Mouse (Mus musculus) forebrain, postnatal 0 days (tissue): Measurements from ENCODE around the gene Cep250. TPM values are rescaled to one million over a fixed set of nuclear protein-coding genes. Genes with fewer than 3 reads are reported as not detected.

Experiments
- ATAC-seq: fragments of 200-750 bp; cut with Nextera tagmentation; 2 replicates; pipeline ENCODE4 v1.8.0; 2017; ENCODE audit warnings: mild to moderate bottlenecking, moderate library complexity
- DNase-seq: peaks from one replicate; pipeline ENCODE4 v3.0.0-alpha.2; 2015
- H3K27ac ChIP-seq: fragments of 300-500 bp; sonication (generic); 2 replicates; pipeline ENCODE4 v1.5.1; 2014; ENCODE audit warnings: low read depth, mild to moderate bottlenecking, antibody characterized with exemption, low read length, moderate library complexity, mixed read lengths
- H3K27me3 ChIP-seq: fragments of 300-500 bp; sonication (generic); 2 replicates; pipeline ENCODE4 v1.6.1; 2014; ENCODE audit warnings: mild to moderate bottlenecking, low read length, mixed read lengths; ENCODE audit not compliant: insufficient read depth
- H3K36me3 ChIP-seq: fragments of 300-500 bp; sonication (generic); 2 replicates; pipeline ENCODE4 v1.6.1; 2014; ENCODE audit warnings: mild to moderate bottlenecking, moderate library complexity; ENCODE audit not compliant: insufficient read depth
- H3K4me1 ChIP-seq: fragments of 300-500 bp; sonication (generic); 2 replicates; pipeline ENCODE4 v1.6.1; 2014; ENCODE audit warnings: antibody characterized with exemption; ENCODE audit not compliant: insufficient read depth
- H3K4me2 ChIP-seq: fragments of 300-500 bp; sonication (generic); 2 replicates; pipeline ENCODE4 v1.6.1; 2014; ENCODE audit warnings: low read depth, mild to moderate bottlenecking, moderate library complexity
- H3K4me3 ChIP-seq: fragments of 300-500 bp; sonication (generic); 2 replicates; pipeline ENCODE4 v1.5.1; 2014; ENCODE audit warnings: low read depth, low read length, mixed read lengths
- H3K9ac ChIP-seq: fragments of 300-500 bp; sonication (generic); 2 replicates; pipeline ENCODE4 v1.6.1; 2014; ENCODE audit warnings: mild to moderate bottlenecking
- H3K9me3 ChIP-seq: fragments of 300-500 bp; sonication (generic); 2 replicates; pipeline ENCODE4 v1.6.1; 2016; ENCODE audit warnings: low read length
- CTCF ChIP-seq: sonication (generic); IDR thresholded peaks from 2 replicates; pipeline ENCODE4 v1.5.1; 2016; ENCODE audit warnings: antibody characterized with exemption, control low read depth, low read depth
- WGBS: fragments of 180-500 bp; shearing (Covaris S2); extraction: QIAGEN DNeasy Blood & Tissue Kit; methylation state at CpG from one replicate; pipeline ENCODE4 v1.1.7; 2014; 5-methylcytosine and 5-hydroxymethylcytosine counted together
- polyA plus RNA-seq: library from polyadenylated mRNA; unstranded; fragments of >200 nt; fragmentation: Nextera tagmentation; extraction: Ambion mirVana; gene quantifications from 2 replicates; pipeline ENCODE4 v1.2.1, GENCODE M21; 2015
- total RNA-seq: library from RNA; depleted of rRNA; stranded (reverse); fragments of >200 nt; gene quantifications from 2 replicates; pipeline ENCODE4 v1.2.3, GENCODE M21; 2014

Cep250 gene
- total and polyA plus RNA-seq, 2 experiments from 2014 or later = 8.6 to 18.7 TPM

DNA sequence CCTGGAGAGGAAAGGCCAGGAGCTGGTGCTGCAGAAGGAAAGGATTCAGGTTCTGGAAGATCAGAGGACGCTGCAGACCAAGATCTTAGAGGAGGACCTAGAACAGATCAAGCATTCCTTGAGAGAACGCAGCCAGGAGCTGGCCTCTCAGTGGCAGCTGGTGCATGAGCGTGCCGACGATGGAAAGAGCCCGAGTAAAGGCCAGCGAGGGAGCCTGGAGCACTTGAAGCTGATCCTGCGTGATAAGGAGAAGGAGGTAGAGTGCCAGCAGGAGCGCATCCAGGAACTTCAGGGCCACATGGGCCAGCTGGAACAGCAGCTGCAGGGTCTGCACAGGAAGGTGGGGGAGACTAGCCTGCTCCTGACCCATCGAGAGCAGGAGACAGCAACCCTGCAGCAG lies 34.9 kb downstream of the Cep250 start:
- ATAC-seq (no peak), DNase-seq (no peak)
- Histone ChIP-seq H3K4me1 (no peaks in the 10 kb centered on the region), H3K9ac (no peak overlapping the region), H3K27ac (no peak overlapping the region), H3K4me2 (no peak overlapping the region), H3K9me3 (no peaks in the 10 kb centered on the region), H3K27me3 (no peaks in the 10 kb centered on the region), H3K4me3 (no peak overlapping the region), H3K36me3 (peaks cover 93% of the 10 kb centered on the region)
- WGBS = 89% methylated on average over 10 of the region's 10 CpGs
- no peak for TF ChIP-seq CTCF

DNA sequence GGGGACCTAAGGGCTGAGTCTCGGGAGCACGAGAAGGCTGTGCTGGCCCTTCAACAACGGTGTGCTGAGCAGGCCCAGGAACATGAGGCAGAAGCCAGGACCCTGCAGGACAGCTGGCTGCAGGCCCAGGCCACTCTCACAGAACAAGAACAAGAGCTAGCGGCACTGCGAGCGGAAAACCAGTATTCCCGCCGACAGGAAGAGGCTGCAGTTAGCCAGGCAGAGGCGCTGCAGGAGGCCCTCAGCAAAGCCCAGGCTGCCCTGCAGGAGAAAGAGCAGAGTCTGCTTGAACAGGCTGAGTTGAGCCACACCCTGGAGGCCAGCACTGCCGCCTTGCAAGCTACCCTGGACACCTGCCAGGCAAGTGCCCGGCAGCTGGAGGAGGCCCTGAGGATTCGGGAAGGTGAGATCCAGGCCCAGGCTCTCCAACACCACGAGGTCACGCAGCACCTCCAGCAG lies 35.6 kb downstream of the Cep250 start:
- DNase-seq (peak; percentile 36), ATAC-seq (peak; percentile 58)
- Histone ChIP-seq H3K4me1 (no peaks in the 10 kb centered on the region), H3K9ac (no peak overlapping the region), H3K36me3 (peaks cover 94% of the 10 kb centered on the region), H3K4me2 (no peak overlapping the region), H3K4me3 (no peak overlapping the region), H3K27me3 (no peaks in the 10 kb centered on the region), H3K27ac (no peak overlapping the region; the same call in 1 of the 2 replicates), H3K9me3 (no peaks in the 10 kb centered on the region)
- 0 out of 2 replicates have a peak, but pooled peaks have one; percentile 12 for TF ChIP-seq CTCF
- whole genome bisulfite sequencing = 67% methylated on average over 14 of the region's 14 CpGs

DNA sequence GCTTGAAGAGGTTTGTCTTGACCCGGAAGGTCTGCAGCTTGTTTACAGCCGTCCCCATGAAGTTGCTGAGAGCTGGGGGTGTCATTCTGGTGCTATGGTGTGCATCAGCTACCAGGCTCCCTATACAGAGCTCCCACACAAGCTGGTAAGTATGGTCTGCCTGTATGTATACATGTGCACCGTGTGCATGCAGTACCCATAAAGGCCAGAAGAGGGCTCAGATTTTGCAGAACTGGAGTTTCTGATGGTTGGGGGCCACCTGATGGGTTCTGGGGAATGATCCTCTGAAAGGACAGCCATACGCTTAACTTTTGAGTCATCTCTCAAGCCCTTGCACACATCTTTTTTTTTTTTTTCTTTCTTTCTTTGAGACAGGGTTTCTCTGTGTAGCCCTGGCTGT lies 49.1 kb downstream of the Cep250 start:
- Histone ChIP-seq H3K9me3 (no peaks in the 10 kb centered on the region), H3K27me3 (no peaks in the 10 kb centered on the region), H3K9ac (no peak overlapping the region), H3K4me2 (no peak overlapping the region), H3K4me3 (no peak overlapping the region), H3K4me1 (peaks cover 10% of the 10 kb centered on the region), H3K36me3 (peaks cover 13% of the 10 kb centered on the region), H3K27ac (no peak overlapping the region)
- 90% methylated on average over 4 of the region's 4 CpGs for WGBS
- DNase-seq (no peak), ATAC-seq (no peak)
- TF ChIP-seq CTCF = peak; percentile 51

DNA sequence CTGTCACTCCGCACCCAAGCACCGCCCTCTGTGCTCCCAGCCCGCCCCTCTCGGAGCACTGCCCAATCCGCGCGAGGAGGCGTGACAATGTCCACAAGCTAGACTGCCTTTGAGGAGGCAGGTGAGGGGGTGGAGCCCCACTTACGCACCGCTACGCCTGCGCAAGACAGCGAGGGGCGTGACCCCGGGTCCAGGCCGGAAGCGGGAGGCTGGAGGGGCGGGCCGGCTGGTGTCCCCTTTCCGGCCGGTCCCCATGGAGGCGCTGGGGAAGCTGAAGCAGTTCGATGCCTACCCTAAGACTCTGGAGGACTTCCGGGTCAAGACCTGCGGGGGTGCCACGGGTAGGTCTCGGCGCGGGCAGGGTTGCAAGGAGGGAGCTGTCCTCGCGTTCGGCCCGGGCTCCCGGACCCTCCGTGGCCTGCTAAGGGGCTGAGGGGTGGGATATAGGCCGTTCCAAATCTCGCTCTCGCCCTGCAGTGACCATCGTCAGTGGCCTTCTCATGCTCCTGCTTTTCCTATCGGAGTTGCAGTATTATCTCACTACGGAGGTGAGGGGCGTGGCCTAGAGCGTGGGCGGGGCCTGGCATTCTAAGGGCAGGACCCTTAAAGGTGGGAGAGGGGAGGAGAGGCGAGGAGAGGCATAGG lies 51.8 kb downstream of the Cep250 start, which contains the start of the genes 6430550D23Rik and Ergic3:
TSS of gene 6430550D23Rik (minus strand) at position 90 of the 645 bp plus-strand sequence.
TSS of gene Ergic3 (plus strand) at position 158 of the 645 bp plus-strand sequence.
- Histone ChIP-seq H3K27ac (peak within 1 kb of the TSS; percentile 46), H3K9ac (peak within 1 kb of the TSS; percentile 62), H3K4me2 (peak within 1 kb of the TSS; percentile 74), H3K36me3 (peaks cover 35% of the 10 kb centered on the region), H3K9me3 (no peaks in the 10 kb centered on the region), H3K4me3 (peak within 1 kb of the TSS; percentile 53), H3K4me1 (peaks cover 10% of the 10 kb centered on the region), H3K27me3 (no peaks in the 10 kb centered on the region)
- ATAC-seq (peak; percentile 99), DNase-seq (peak; percentile 97)
- TF ChIP-seq CTCF = 0 out of 2 replicates have a peak, but pooled peaks have one; percentile 1
- WGBS = under 1% methylated on average over 45 of the region's 45 CpGs

DNA sequence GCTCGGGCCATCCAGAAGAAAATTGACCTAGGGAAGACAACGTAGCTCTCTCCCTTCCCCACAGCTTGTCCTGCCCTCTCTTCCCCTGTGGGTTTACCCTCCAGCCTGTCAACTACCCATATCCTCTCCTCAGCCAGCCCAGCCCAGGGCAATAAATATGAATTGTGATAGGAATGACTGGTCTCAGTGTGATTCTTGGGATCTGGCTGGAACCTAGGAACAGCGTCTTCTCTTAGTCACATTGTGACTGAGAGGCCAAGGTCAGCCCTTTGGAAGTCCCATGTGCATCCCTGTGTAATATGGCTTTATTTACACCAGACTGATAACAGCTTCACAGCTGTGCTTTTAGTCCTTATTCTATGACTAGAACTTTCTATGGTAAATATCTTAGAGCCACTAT lies 61.8 kb downstream of the Cep250 start:
- 94% methylated on average over 3 of the region's 3 CpGs for WGBS
- Histone ChIP-seq H3K4me2 (no peak overlapping the region), H3K9me3 (no peaks in the 10 kb centered on the region), H3K36me3 (peaks cover 68% of the 10 kb centered on the region), H3K27ac (no peak overlapping the region), H3K9ac (no peak overlapping the region), H3K4me3 (no peak overlapping the region), H3K27me3 (no peaks in the 10 kb centered on the region), H3K4me1 (no peaks in the 10 kb centered on the region)
- no peak for TF ChIP-seq CTCF
- DNase-seq = no peak
- ATAC-seq = no peak

DNA sequence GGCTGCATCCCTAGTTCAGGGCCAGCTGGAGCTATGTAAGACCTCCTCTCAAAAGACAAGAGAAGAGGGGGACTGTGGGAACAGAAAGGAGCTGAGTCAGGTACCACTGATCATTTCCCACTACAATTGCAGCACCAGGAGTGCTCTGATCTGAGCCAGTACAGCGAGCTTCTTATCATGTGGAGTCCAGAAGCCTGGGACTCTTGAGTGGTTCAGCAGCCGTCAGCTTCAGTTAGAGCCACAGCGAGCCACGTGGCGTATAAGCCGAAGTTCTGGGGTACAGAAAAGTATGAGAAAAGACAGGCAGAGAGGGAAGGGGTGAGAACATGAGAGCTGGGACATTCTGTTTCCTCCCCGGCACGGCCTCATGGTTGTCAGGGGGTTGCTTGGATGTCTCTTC lies 65.0 kb downstream of the Cep250 start:
- Histone ChIP-seq H3K27ac (no peak overlapping the region), H3K4me3 (no peak overlapping the region), H3K9ac (no peak overlapping the region), H3K4me2 (no peak overlapping the region), H3K9me3 (no peaks in the 10 kb centered on the region), H3K36me3 (peaks cover 36% of the 10 kb centered on the region), H3K4me1 (no peaks in the 10 kb centered on the region), H3K27me3 (no peaks in the 10 kb centered on the region)
- no peak for TF ChIP-seq CTCF
- no peak for ATAC-seq
- DNase-seq = no peak
- whole genome bisulfite sequencing = 85% methylated on average over 8 of the region's 8 CpGs

DNA sequence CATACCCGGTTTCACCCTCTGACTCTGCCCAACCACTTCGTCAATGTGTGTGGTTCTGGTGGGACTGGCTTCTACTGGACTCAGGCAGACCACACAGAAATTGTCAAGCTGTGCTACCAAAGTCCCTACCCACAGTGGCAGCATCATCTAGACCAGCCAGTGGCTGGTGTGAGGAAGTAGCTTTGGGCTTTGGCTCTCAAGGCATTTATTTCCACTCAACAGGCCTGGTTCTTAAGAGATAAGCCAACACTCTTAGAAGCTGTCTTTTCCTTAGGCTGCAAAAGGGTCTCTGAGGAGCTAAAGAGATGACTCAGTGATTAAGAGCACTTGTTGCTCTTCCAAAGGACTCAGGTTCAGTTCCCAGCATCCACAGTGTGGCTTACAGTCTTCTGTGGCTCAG lies 65.5 kb downstream of the Cep250 start:
- Histone ChIP-seq H3K27me3 (no peaks in the 10 kb centered on the region), H3K4me1 (no peaks in the 10 kb centered on the region), H3K36me3 (peaks cover 31% of the 10 kb centered on the region), H3K4me2 (no peak overlapping the region), H3K9ac (no peak overlapping the region), H3K9me3 (no peaks in the 10 kb centered on the region), H3K27ac (no peak overlapping the region), H3K4me3 (no peak overlapping the region)
- ATAC-seq (no peak), DNase-seq (no peak)
- 92% methylated on average over 2 of the region's 2 CpGs for WGBS
- TF ChIP-seq CTCF = no peak
